Mouse (Mus musculus): Measurements from ENCODE around the gene Olfr394.
"Not testable (repeated sequence)": the region's sequence is repeated elsewhere in the genome, so short reads cannot be mapped to it uniquely, and the experiment has no call there.

Olfr394 gene

DNA sequence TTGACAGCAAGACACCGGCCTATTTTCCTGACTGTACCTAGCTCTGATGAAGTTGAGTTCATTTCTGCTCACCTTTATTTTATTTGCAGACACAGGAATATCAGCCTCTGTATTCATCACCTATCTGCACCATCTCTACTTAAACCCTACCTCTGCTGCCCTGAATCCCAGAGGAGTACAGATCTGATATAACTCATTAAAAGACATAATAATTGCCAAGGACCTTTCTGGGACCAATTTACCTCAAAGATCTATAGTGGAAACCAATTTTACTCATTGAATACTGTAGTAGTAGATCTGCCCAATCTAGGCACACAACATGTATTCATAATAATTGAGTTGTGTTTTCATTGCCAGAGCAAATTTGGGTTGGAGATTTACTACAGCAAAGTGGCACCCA, at the start of gene Olfr394:
Olfr394 (minus strand) TSS at position 101 of the 400 bp plus-strand sequence.
- no peak for DNase-seq (ENCODE audit: low spot score in 2 of 2)

DNA sequence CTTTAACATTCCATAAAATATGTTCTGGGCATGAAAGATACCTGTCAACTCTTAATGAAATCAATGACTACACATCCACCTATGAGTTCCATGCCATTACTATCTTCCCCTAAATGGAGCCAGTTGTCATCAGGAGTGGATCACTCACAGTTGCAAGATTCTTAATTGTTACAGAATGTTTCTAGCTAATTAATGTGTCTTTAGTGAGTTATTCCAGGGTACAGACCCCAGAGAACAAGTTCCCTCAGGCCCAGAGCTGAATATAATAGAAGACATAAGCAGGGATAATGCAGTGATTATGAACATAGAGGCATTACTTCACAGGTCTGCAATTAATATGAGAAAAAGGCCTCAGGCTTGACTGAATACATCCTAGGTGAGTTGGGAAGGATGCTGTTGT, 45.8 kb upstream of the Olfr394 start, which contains the start of gene Olfr23:
Olfr23 (plus strand) TSS at position 301 of the 400 bp plus-strand sequence.
- DNase-seq (ENCODE audit: low spot score in 2 of 2) = no peak

DNA sequence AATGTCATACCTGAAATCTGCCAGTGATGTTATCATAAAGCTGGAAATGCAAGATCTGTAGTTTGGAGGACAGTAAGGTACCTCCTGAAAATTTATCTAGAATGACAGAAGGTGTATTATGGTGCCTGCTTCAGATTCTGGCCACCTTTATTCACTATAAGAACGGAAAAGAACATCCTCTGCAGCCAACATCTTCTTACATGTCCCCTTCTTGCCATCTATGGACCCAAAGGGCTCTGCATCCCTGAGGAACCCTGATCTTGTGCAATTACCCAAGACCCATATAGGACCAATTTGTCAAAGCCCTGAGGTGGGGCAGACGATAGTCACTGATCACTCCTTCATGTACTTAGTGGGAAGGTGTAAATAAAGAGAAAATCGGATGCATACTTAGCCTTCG, 18.6 kb upstream of the Olfr394 start, which contains the start of gene Olfr395:
Olfr395 (minus strand) TSS at position 101 of the 400 bp plus-strand sequence.
- DNase-seq (ENCODE audit: low spot score in 2 of 2) = not testable (repeated sequence)

DNA sequence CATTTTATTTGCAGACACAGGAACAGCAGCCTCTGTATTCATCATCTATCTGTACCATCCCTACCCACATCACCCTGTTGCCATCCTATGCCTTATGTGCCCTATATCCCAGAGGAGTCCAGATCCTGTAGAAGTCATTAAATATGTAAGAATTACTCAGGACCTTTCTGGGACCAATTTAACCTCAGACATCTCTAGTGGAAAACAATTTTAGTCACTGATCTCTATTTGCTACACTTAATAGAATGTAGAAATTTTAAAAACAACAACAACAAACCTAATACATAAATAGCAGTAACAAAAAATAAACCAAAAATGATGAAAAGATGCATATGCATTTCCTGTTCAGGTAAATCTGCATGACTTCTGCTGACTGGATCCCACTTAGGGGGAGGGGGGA, 39.2 kb downstream of the Olfr394 start, which contains the start of gene Olfr393:
Olfr393 (minus strand) TSS at position 101 of the 400 bp plus-strand sequence.
- no peak for DNase-seq (ENCODE audit: low spot score in 2 of 2)

Measured in urinary bladder, postnatal 4 days (tissue).